Mouse (Mus musculus): ENCODE results near the gene Wnt5b.
A peak's percentile ranks its signal among the peaks of the same experiment; 100 is the strongest.

Wnt5b gene

GRCm38 (mm10) chr6:119416643-119417042 lies 127.5 kb downstream of the Wnt5b start:
- DNase-seq (ENCODE audit: low spot score): no peak

DNA sequence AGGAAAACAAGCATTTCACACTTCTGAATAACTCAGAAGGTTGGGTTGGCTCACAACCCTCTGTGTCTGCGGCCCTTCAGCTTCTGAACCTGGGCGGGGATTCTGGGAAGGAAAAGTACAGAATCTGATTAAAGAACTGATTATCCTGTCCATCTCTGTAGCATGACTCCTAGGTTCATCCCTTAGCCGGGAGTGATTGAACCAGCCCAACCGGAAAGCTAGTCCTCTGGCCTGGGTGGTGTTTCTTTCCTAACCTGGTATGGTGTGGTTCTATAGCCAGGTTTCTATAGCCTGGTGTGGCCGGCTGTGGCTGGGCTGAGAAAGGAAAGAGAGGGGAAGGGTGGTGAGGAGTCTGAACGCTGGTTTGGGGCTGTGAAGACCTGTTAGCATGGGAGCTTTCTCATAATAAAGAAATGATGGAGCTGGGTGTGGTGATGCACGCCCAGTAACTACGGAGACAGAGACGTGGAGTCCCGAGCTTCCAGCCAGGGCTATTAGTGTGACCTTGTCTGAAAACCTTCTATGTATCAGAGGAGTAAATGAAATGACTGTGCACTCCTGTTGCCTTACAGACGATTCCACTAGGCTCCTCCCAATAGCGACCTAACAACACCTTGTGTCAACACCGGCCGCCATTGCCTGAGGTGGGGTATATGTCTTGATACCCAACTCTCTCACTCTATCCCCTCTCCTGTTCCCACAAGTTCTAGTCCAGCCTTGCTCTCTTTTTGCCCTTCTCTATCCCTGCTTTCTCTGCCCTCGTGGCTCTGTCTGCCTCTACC lies 129.7 kb downstream of the Wnt5b start:
- DNase-seq (ENCODE audit: low spot score): peak; percentile 66

DNA sequence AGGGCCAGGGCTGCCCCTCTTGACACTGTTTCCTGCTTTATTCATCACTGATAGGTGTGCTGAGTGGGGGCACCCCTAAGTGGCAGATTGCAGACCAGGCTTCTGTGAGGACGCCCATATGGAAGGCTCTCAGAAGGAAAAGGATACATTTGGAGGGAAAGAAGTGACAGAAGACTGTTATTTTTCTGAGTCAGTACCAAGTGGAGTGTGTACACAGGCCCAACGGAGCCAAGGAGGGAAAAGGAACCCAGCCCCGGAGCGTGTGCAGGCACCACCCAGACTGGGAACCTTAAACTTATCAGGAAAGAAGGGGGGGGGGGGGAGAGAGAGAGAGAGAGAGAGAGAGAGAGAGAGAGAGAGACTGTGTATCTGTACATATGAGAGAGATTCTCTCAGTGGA lies 131.6 kb downstream of the Wnt5b start:
- DNase-seq (ENCODE audit: low spot score): no peak

GRCm38 (mm10) chr6:119411511-119411910 lies 132.6 kb downstream of the Wnt5b start:
- no peak for DNase-seq (ENCODE audit: low spot score)

DNA sequence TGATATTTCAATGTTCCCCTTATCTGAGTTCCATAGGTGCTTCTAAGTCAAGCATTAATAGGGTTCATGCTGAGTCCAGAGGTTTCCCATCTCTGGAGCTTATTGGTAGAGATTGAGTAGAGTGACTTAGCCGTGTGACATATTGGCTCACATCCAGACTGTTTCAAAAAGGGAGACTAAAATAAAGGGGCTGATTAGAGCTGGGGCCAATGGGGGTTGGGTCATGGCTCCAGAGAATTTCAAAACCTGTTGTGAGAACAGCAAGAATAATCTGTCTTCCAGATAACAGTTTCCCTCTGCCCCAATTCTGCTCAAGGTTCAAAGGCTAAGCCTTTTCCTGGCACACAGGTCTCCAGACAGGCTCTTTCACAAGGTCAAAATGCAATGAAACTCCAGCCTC lies 134.4 kb downstream of the Wnt5b start:
- DNase-seq (ENCODE audit: low spot score): no peak

- no peak for DNase-seq (ENCODE audit: low spot score)
Measured at GRCm38 (mm10) chr6:119408582-119408981, 135.6 kb downstream of the Wnt5b start.

DNA sequence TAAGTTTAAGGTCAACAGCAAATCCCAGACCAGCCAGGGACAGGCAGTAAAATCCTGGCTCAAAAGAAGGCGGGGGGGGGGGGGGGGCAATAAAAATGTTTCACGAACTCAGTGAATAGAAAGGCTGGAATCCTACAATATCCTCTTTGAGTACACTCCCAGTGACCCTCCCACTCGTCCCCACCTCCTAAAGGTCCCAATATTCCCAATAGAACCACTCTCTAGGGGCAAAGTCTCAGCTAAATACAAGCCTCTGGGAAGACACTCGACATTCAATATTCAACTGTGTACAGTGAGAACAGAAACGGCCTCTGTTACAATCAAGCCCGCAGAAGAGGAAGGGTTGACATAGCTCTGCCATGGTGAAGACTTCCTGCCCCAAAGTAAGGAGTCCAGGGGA lies 136.3 kb downstream of the Wnt5b start:
- no peak for DNase-seq (ENCODE audit: low spot score)

- no peak for DNase-seq (ENCODE audit: low spot score)
Measured at GRCm38 (mm10) chr6:119406528-119406927, 137.6 kb downstream of the Wnt5b start.

DNA sequence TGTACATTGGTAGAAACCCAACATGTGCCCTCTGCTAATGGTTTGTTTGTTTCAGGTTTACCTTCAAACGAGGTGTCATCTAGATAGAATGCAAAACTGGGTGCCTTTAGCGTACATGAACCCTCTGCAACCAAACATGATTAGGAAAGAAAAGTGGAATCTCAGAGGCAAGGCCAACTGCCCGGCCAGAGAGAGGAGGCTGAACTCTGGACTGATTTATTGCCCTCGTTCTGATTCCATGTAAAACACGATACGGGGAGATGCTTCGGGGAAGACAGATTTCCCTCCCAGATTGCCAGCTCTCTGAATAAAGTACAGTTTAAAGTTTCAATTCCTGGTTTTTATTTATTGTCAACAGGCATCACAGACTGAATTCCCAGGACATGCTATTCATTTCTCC lies 138.8 kb downstream of the Wnt5b start:
- no peak for DNase-seq (ENCODE audit: low spot score)

GRCm38 (mm10) chr6:119404854-119405253 lies 139.3 kb downstream of the Wnt5b start:
- DNase-seq (ENCODE audit: low spot score): no peak

GRCm38 (mm10) chr6:119402976-119403375 lies 141.2 kb downstream of the Wnt5b start:
- no peak for DNase-seq (ENCODE audit: low spot score)

- DNase-seq (ENCODE audit: low spot score): no peak
Measured at GRCm38 (mm10) chr6:119401545-119402304, 142.4 kb downstream of the Wnt5b start.

DNA sequence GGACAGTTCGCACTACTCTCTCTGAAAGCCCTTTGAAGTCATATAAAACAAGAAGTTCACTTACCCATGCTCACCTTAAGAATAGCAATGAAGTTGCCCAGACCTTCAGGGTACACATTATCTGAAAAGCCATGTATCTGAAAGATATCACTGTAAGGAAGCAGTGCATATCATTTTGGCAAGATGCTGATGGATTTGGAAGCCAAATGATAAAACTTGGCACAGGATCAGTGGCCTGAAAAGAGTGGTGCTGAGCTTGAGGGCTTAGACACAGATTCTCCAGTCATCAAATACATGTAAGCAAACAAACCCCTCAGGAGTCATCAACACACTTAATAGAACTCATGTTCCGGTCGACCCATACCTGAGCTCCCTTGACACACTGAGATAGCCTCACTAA lies 143.5 kb downstream of the Wnt5b start:
- DNase-seq (ENCODE audit: low spot score): no peak

- no peak for DNase-seq (ENCODE audit: low spot score)
Measured at GRCm38 (mm10) chr6:119399371-119399770, 144.8 kb downstream of the Wnt5b start.

- peak; percentile 89 for DNase-seq (ENCODE audit: low spot score)
Measured at GRCm38 (mm10) chr6:119396309-119396634, 147.9 kb downstream of the Wnt5b start.

DNA sequence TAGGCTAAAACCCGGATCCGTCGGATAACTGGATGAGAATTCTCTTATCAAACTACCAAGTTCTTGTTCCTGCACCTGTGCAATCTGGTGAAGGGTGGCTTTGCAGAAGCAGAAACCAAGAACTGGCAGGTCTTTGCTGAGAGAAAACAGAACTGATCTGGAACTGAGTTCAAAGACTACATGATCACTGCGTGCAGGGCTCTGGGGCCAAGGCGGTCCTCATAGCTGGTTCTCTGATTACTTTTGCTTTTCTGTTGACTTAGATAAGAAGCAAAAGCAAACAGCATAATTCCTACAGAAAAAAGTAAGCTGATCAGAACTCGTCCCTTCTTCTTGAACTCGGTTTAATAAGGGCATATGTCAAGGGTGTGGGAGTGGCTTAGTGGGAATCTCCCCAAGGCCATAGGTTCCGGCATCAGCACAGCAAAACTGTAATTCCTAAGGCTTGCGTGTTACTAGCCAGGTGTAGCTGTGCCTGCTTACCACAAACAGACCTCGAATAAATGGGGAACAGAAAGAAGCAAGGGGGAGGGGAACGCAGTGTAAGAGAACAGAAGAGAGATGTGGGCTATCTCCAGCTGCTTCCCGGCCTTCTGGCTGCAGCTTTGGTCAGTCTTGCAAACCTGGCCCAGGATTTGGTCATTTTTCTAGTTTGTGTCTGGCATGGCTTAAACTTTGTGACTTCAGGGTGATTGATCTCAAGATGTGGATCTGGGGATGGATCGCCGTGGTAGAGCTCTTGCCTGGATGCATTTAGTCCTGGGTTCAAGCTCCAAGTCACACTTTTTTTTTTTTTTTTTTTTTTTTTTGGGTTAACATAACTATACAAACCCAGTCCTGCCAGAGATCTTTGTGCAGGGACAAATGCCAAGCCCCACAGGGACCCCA lies 148.5 kb downstream of the Wnt5b start:
- DNase-seq (ENCODE audit: low spot score): peak; percentile 47

GRCm38 (mm10) chr6:119392836-119393235 lies 151.3 kb downstream of the Wnt5b start:
- peak; percentile 63 for DNase-seq (ENCODE audit: low spot score)

GRCm38 (mm10) chr6:119390728-119391127 lies 153.4 kb downstream of the Wnt5b start:
- no peak for DNase-seq (ENCODE audit: low spot score)

- no peak for DNase-seq (ENCODE audit: low spot score)
Measured at GRCm38 (mm10) chr6:119389089-119389488, 155.1 kb downstream of the Wnt5b start.

DNA sequence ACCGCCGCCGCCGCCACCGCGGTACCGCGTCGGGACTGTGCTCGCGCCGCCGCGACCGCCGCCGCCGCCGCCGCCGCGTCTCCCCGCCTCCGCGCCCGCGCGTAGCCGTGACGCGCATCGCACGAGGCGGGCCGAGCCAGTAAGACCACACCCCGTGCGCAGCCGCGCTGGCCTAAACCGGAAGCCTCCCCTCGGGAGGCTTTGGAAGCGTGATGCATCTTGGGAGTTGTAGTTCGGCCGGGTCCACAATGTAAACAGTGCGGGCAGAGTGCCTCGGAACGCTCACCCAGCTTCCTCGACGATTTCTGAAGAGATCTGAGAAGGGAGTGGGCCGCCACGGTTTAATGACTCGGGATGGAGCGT lies 155.5 kb downstream of the Wnt5b start:
- DNase-seq (ENCODE audit: low spot score): peak; percentile 96

DNA sequence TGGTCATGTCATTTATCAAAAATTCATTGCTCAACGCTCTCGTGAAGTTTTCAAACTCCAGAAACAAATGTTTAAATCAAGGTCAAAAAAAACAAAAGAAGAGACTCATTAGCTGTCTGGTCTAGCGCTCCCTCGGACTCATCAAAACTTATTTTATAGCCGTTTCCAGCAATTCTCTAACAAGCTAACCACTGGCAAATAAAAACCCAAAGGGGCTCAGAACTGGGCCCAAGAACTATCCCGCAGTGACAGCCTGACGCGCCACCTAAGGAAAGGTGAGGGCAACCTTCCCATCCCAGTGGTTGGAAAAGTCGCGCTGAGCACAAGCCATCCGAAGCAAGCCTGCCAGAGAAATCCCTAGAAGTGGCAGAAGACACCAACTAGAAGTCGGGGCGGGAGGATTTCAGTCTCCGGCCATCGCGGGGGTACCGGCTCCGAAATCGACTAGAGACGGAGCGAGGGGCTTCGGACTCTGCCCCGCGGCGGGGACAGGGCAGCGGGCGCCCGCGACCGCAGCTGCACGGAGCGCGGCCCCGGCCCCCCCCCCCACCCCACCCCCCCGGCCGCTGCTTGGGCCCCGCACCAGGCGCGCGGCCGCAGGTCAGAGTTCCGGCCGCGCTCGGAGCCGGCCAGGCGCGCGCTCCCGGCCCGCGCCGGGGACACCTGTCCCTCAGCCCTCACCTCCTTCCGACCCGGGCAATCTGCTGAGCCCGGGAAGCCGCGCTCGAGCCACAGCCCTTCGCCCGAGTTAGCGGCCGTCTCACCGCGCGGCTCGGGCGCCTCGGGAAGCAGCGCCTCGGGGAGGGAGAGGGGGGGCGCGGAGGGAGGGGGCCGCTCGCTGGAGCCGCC lies 156.1 kb downstream of the Wnt5b start:
- DNase-seq (ENCODE audit: low spot score): peak; percentile 26

GRCm38 (mm10) chr6:119386821-119387220 lies 157.3 kb downstream of the Wnt5b start:
- DNase-seq (ENCODE audit: low spot score): no peak

Data from urinary bladder, postnatal 14 days (tissue).